Mouse (Mus musculus): ENCODE measurements around the gene Ap3b1. TPM values are rescaled to one million over a fixed set of nuclear protein-coding genes. Genes with fewer than 3 reads are reported as not detected.
"Not testable (repeated sequence)": the region's sequence is repeated elsewhere in the genome, so short reads cannot be mapped to it uniquely, and the experiment has no call there.

Gene Ap3b1
- 44.7 and 46.6 TPM in 2 replicates for polyA plus RNA-seq (2012; rRNA removed)

GRCm38 (mm10) chr13:94358401-94359265 lies at the start of gene Ap3b1:
Gene Ap3b1 (plus strand): TSS chr13:94358960.
- DNase-seq (ENCODE audit: extremely low spot score in 1 of 2, low spot score in 1 of 2), result peak; percentile 66 to 89

- DNase-seq (ENCODE audit: extremely low spot score in 1 of 2, low spot score in 1 of 2), result not testable (repeated sequence)
Observed at GRCm38 (mm10) chr13:94312812-94313211, 45.9 kb upstream of the Ap3b1 start.

GRCm38 (mm10) chr13:94316975-94317511 lies 41.7 kb upstream of the Ap3b1 start:
- no peak for DNase-seq (ENCODE audit: extremely low spot score in 1 of 2, low spot score in 1 of 2)

- DNase-seq (ENCODE audit: extremely low spot score in 1 of 2, low spot score in 1 of 2), result no peak
Observed at GRCm38 (mm10) chr13:94321094-94321792, 37.5 kb upstream of the Ap3b1 start.

GRCm38 (mm10) chr13:94322475-94322874 lies 36.3 kb upstream of the Ap3b1 start:
- DNase-seq (ENCODE audit: extremely low spot score in 1 of 2, low spot score in 1 of 2), result no peak

GRCm38 (mm10) chr13:94328063-94328462 lies 30.7 kb upstream of the Ap3b1 start:
- no peak for DNase-seq (ENCODE audit: extremely low spot score in 1 of 2, low spot score in 1 of 2)

GRCm38 (mm10) chr13:94329005-94329404 lies 29.8 kb upstream of the Ap3b1 start:
- not testable (repeated sequence) for DNase-seq (ENCODE audit: extremely low spot score in 1 of 2, low spot score in 1 of 2)

- no peak for DNase-seq (ENCODE audit: extremely low spot score in 1 of 2, low spot score in 1 of 2)
Observed at GRCm38 (mm10) chr13:94330392-94330979, 28.3 kb upstream of the Ap3b1 start.

GRCm38 (mm10) chr13:94338357-94338756 lies 20.4 kb upstream of the Ap3b1 start:
- peak in 1 of 2 experiments; percentile 9 for DNase-seq (ENCODE audit: extremely low spot score in 1 of 2, low spot score in 1 of 2)

- DNase-seq (ENCODE audit: extremely low spot score in 1 of 2, low spot score in 1 of 2), result no peak
Observed at GRCm38 (mm10) chr13:94343192-94343591, 15.6 kb upstream of the Ap3b1 start.

GRCm38 (mm10) chr13:94344600-94344999 lies 14.2 kb upstream of the Ap3b1 start:
- not testable (repeated sequence) for DNase-seq (ENCODE audit: extremely low spot score in 1 of 2, low spot score in 1 of 2)

- no peak for DNase-seq (ENCODE audit: extremely low spot score in 1 of 2, low spot score in 1 of 2)
Observed at GRCm38 (mm10) chr13:94354584-94354983, 4.2 kb upstream of the Ap3b1 start.

- DNase-seq (ENCODE audit: extremely low spot score in 1 of 2, low spot score in 1 of 2), result no peak
Observed at GRCm38 (mm10) chr13:94358101-94358400, 709 bp upstream of the Ap3b1 start.

- DNase-seq (ENCODE audit: extremely low spot score in 1 of 2, low spot score in 1 of 2), result no peak
Observed at GRCm38 (mm10) chr13:94359282-94359920, 641 bp downstream of the Ap3b1 start.

GRCm38 (mm10) chr13:94361013-94361580 lies 2.3 kb downstream of the Ap3b1 start:
- not testable (repeated sequence) for DNase-seq (ENCODE audit: extremely low spot score in 1 of 2, low spot score in 1 of 2)

- DNase-seq (ENCODE audit: extremely low spot score in 1 of 2, low spot score in 1 of 2), result no peak
Observed at GRCm38 (mm10) chr13:94364336-94364735, 5.6 kb downstream of the Ap3b1 start.

- no peak for DNase-seq (ENCODE audit: extremely low spot score in 1 of 2, low spot score in 1 of 2)
Observed at GRCm38 (mm10) chr13:94365108-94365907, 6.5 kb downstream of the Ap3b1 start.

- DNase-seq (ENCODE audit: extremely low spot score in 1 of 2, low spot score in 1 of 2), result no peak
Observed at GRCm38 (mm10) chr13:94367869-94368268, 9.1 kb downstream of the Ap3b1 start.

GRCm38 (mm10) chr13:94370521-94370920 lies 11.8 kb downstream of the Ap3b1 start:
- DNase-seq (ENCODE audit: extremely low spot score in 1 of 2, low spot score in 1 of 2), result no peak

GRCm38 (mm10) chr13:94372066-94372465 lies 13.3 kb downstream of the Ap3b1 start:
- DNase-seq (ENCODE audit: extremely low spot score in 1 of 2, low spot score in 1 of 2), result no peak
